Mouse (Mus musculus) layer of hippocampus, adult 18-20 months (tissue): Measurements from ENCODE around the gene Rhbdl2. TPM values are rescaled to one million over a fixed set of nuclear protein-coding genes. Genes with fewer than 3 reads are reported as not detected.

Experiments used
- DNase-seq, 2 experiments: peaks; one replicate each; pipeline ENCODE4 v3.0.0; 2022; ENCODE audit warnings: low spot score in 2 of 2
- total RNA-seq, 2 experiments: library from RNA; stranded (reverse); gene quantifications; 2 replicates each; pipeline ENCODE4 v1.2.3; 2021

Gene Rhbdl2
- total RNA-seq, 2 experiments from 2014 or later: 0.23 TPM; not detected in 1

DNA sequence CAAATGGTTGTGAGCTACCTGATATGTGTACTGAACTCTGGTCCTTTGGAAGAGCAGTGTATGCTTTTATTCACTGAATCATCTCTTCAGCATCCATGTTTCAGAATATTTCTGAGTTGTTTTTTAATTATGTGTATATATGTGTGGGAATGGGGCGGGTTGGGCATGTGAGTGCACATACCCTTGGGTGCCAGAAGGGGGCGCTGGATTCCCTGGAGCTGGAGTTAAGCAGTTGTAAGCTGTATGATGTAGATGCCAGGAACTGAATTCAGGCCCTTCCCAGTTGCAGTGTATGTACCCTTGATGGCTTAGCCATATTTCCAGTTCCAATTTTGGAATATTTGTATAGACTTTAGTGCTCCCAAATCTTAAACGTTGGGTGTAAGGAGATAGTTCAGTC, 24.9 kb downstream of the Rhbdl2 start:
- no peak for DNase-seq

DNA sequence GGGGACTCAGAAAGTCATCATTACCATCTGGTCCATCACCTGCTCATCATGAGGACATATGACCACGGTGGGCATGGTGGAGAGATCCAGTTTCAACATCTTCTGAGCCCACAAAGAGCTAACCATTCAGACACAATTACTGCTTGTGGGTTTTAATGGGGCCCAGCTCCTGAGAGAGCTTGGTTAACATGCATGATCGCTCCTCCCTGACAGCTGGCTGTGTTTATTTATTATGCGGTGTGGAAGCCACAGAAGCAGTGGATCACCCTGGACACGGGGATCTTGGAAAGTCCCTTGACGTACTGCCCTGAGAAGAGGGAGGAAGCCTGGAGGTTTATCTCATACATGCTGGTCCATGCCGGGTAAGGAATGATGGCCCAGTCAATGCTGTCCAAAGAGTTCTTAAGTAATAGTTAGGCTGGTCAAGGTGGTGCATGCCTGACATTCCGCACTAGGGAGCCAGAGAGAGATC, 26.4 kb downstream of the Rhbdl2 start:
- DNase-seq: no peak

DNA sequence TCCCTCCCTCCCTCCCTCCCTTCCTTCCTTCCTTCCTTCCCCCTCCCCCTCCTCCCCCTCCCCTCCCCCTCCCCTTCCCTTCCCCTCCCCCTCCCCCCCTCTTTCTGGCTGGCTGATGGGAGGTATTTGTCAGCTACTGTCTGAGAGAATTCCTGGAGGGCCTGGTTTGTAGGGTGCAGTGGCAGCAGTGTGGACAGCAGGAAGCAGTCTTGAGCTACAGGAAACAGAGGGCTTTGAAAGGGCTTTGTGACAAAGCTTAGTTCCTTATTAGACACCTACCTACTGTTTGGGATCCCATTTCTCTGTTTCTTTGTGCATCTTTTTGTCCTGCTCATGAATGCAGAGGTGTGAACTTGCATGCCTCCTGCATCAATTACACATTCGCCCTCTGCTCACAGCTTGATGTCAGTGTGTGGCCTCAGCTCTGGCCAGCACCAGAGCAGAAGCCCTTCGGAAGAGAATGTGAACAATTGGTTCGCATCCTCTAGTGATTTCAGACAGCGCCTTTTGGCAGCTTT, 31.5 kb downstream of the Rhbdl2 start:
- peak in 1 of 2 experiments; percentile 36 for DNase-seq

DNA sequence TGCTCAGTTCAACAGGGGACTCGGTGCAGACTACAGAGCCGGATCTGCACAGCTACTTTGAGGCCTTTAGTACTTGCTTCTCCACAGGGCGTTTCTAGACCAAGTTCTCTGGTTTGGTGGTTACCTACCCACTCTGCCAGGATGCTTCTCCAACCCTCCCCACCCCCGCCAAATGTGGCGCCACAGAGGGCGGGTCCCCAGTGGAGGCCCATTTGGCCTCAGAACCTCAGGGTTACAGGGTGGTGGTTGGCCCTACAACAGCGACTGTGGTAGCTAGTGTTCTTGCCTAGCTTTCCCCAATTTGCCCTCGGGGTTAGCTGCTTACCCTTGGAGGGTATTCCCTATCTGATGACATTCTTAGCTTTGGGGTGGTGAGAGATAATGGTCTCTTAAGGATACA, 54.5 kb downstream of the Rhbdl2 start:
- DNase-seq: no peak

DNA sequence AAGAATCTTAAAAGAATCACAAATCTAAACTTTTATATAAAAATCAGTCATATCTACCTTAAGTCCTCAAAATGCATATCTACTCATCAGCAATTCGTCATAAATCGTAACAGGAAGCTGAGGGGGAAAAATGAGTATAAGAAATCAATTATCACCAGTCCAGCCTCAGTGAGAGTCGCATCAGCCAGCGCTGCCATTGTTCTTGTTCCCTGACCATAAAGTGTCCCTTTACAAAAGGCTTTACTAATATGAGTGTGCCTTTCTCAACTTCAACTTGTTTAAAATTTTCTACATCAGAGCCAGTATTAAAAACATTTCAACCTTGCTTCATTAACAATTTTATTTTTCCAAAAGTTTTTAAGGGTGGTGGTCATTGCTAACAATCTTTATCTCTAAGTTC, 69.2 kb downstream of the Rhbdl2 start:
- no peak for DNase-seq

DNA sequence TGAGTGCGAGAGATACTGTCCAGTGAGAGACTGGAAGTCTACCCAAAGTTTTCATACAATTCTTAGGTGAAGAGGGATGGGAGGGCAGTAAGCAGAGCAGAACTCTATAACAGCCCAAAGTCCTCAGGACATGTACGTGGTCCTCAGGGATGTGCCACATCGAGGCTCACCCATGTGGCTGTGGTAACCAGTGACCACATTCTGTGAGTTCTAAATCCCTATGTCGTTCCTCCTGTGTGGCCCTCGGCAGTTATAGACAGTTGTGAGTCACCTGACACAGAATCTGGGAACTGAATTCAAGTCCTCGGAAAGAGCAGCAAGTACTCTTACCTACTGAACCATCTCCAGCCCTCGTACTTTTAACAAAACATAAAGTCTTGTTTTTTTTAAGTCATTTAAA, 70.4 kb downstream of the Rhbdl2 start:
- no peak for DNase-seq

DNA sequence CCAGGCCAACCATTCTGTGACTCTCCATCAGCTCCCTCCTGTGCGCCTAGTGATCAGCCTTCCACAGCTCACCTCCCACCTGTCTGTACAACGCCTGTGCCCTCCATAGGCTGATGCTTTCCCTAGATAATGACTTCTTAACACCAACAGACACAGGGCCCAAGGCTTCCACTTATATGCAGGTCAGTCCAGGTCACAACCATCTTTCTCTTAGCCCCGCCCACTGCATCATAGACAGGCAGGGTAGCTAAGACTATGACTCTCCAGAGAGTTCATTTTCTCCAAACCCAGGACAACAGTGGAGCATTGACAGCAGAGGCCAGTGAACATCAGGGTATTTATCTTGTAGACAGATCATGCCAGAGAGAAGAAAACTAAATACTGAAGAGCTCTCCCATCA, 71.7 kb downstream of the Rhbdl2 start, which contains the start of gene 4933427I04Rik:
Gene 4933427I04Rik, plus strand, starts transcription at position 301 of the 400 bp plus-strand sequence.
- DNase-seq: no peak

DNA sequence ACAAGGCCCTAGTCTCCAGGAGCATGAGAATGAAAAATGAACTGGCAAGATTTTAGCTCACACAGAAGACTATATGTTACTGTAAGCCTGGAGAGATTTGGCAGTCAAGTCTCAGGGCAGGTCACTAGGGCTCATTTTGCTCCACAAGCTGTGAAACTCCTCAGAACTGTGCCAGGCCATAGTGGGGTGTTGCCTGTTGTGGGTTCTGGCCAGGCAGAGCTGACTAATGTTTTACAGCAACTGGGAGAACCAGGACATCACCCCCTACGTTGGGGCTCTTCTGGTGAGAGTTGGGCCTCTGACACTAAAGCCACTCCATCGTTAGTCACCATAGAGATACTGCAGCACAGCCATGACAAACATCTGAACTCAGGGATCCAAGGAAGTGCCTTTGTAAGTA, 72.1 kb downstream of the Rhbdl2 start:
- no peak for DNase-seq

DNA sequence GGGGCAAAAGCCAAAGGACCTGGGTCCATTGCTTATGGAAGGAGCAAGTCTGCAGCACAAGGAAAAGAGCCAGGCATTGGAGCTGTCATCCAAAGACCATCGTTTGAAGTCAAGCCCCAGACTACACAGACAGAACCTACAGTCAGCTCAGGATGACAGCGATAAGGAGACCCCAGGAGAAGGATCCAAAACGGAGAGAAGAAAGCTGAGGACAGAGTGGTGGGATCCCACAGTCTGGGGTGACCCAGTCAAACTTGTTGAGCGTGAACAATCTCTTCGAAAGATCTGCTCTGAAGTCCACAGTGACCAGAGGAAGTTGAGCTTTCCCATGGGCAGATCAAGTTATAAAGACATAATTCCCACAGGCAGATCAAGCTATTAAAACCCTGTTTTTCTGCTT, 72.9 kb downstream of the Rhbdl2 start:
- DNase-seq: no peak

Other genes starting within 250 kb of the Rhbdl2 start
- 100 to 1,000 TPM; 219 to 233 TPM for gene Macf1, start 103.5 kb upstream of the Rhbdl2 start, total RNA-seq
- gene Ndufs5, start 69.7 kb upstream of the Rhbdl2 start, total RNA-seq: 100 to 1,000 TPM; 198 to 204 TPM
- 10 to 100 TPM; 53.8 to 61.3 TPM for gene Akirin1, start 37.5 kb upstream of the Rhbdl2 start, total RNA-seq
- gene 4933427I04Rik, start 71.8 kb downstream of the Rhbdl2 start, total RNA-seq: not detected
- 10 to 100 TPM in 1 of 2 experiments, 1 to 10 TPM in 1; 8.9 to 10.9 TPM for gene Mycbp, start 117.0 kb downstream of the Rhbdl2 start, total RNA-seq
- 10 to 100 TPM; 58.9 to 59.2 TPM for gene Rragc, start 129.6 kb downstream of the Rhbdl2 start, total RNA-seq
- not detected for gene 4930535I16Rik, start 130.1 kb downstream of the Rhbdl2 start, total RNA-seq